Mouse (Mus musculus): ENCODE results near the gene Bhlha15.
A peak's percentile ranks its signal among the peaks of the same experiment; 100 is the strongest.

Gene Bhlha15

GRCm38 (mm10) chr5:144189950-144190583 lies at the start of gene Bhlha15:
TSS of gene Bhlha15 (plus strand) at chr5:144190286.
- no peak for DNase-seq (ENCODE audit: low spot score)

GRCm38 (mm10) chr5:144143531-144143930 lies 46.6 kb upstream of the Bhlha15 start:
- no peak for DNase-seq (ENCODE audit: low spot score)

- no peak for DNase-seq (ENCODE audit: low spot score)
Observed at GRCm38 (mm10) chr5:144146898-144147297, 43.2 kb upstream of the Bhlha15 start.

- DNase-seq (ENCODE audit: low spot score), result no peak
Observed at GRCm38 (mm10) chr5:144149530-144149929, 40.6 kb upstream of the Bhlha15 start.

GRCm38 (mm10) chr5:144151270-144151669 lies 38.8 kb upstream of the Bhlha15 start:
- DNase-seq (ENCODE audit: low spot score), result no peak

GRCm38 (mm10) chr5:144154528-144154927 lies 35.6 kb upstream of the Bhlha15 start:
- peak; percentile 86 for DNase-seq (ENCODE audit: low spot score)

GRCm38 (mm10) chr5:144158604-144159003 lies 31.5 kb upstream of the Bhlha15 start:
- peak; percentile 37 for DNase-seq (ENCODE audit: low spot score)

GRCm38 (mm10) chr5:144159137-144159536 lies 30.9 kb upstream of the Bhlha15 start:
- no peak for DNase-seq (ENCODE audit: low spot score)

GRCm38 (mm10) chr5:144162080-144162812 lies 27.8 kb upstream of the Bhlha15 start:
- no peak for DNase-seq (ENCODE audit: low spot score)

- no peak for DNase-seq (ENCODE audit: low spot score)
Observed at GRCm38 (mm10) chr5:144162813-144163517, 27.1 kb upstream of the Bhlha15 start.

- no peak for DNase-seq (ENCODE audit: low spot score)
Observed at GRCm38 (mm10) chr5:144165756-144166155, 24.3 kb upstream of the Bhlha15 start.

- DNase-seq (ENCODE audit: low spot score), result no peak
Observed at GRCm38 (mm10) chr5:144169275-144169975, 20.7 kb upstream of the Bhlha15 start.

GRCm38 (mm10) chr5:144173648-144174047 lies 16.4 kb upstream of the Bhlha15 start:
- no peak for DNase-seq (ENCODE audit: low spot score)

- no peak for DNase-seq (ENCODE audit: low spot score)
Observed at GRCm38 (mm10) chr5:144178216-144178615, 11.9 kb upstream of the Bhlha15 start.

- DNase-seq (ENCODE audit: low spot score), result no peak
Observed at GRCm38 (mm10) chr5:144181249-144181648, 8.8 kb upstream of the Bhlha15 start.

- DNase-seq (ENCODE audit: low spot score), result no peak
Observed at GRCm38 (mm10) chr5:144182542-144183247, 7.4 kb upstream of the Bhlha15 start.

GRCm38 (mm10) chr5:144183248-144183559 lies 6.9 kb upstream of the Bhlha15 start:
- no peak for DNase-seq (ENCODE audit: low spot score)

GRCm38 (mm10) chr5:144183647-144184335 lies 6.3 kb upstream of the Bhlha15 start:
- no peak for DNase-seq (ENCODE audit: low spot score)

GRCm38 (mm10) chr5:144184350-144185045 lies 5.6 kb upstream of the Bhlha15 start:
- DNase-seq (ENCODE audit: low spot score), result no peak

- DNase-seq (ENCODE audit: low spot score), result no peak
Observed at GRCm38 (mm10) chr5:144188422-144188821, 1.7 kb upstream of the Bhlha15 start.

GRCm38 (mm10) chr5:144189327-144189726 lies 759 bp upstream of the Bhlha15 start:
- DNase-seq (ENCODE audit: low spot score), result no peak

Data from layer of hippocampus, adult 11-12 months (tissue).